Mouse (Mus musculus) spleen, adult 2 months (tissue): ENCODE measurements around the gene 1110051M20Rik.

ENCODE experiments used
- CTCF ChIP-seq: fragments of 200-500 bp; IDR thresholded peaks from 2 replicates; pipeline ENCODE4 v1.5.1; 2011; ENCODE audit warnings: mild to moderate bottlenecking, inconsistent platforms; ENCODE audit not compliant: insufficient read depth, insufficient read length, insufficient replicate concordance; ENCODE audit errors: extremely low read depth
- POLR2A ChIP-seq: fragments of 200-500 bp; IDR thresholded peaks from 2 replicates; pipeline ENCODE4 v1.6.1; 2011; ENCODE audit warnings: low read depth, low read length, inconsistent platforms

GRCm38 (mm10) chr2:91465934-91466333 is 21.4 kb upstream of the 1110051M20Rik start:
- no peak for TF ChIP-seq POLR2A
- no peak for TF ChIP-seq CTCF
